Mouse (Mus musculus): ENCODE results near the gene Kansl2. TPM values are rescaled to one million over a fixed set of nuclear protein-coding genes. Genes with fewer than 3 reads are reported as not detected.
A peak's percentile ranks its signal among the peaks of the same experiment; 100 is the strongest.
"Not testable (repeated sequence)": the region's sequence is repeated elsewhere in the genome, so short reads cannot be mapped to it uniquely, and the experiment has no call there.

Kansl2 gene
- total RNA-seq, 1 experiment from 2014 or later, result 91.3 TPM

DNA sequence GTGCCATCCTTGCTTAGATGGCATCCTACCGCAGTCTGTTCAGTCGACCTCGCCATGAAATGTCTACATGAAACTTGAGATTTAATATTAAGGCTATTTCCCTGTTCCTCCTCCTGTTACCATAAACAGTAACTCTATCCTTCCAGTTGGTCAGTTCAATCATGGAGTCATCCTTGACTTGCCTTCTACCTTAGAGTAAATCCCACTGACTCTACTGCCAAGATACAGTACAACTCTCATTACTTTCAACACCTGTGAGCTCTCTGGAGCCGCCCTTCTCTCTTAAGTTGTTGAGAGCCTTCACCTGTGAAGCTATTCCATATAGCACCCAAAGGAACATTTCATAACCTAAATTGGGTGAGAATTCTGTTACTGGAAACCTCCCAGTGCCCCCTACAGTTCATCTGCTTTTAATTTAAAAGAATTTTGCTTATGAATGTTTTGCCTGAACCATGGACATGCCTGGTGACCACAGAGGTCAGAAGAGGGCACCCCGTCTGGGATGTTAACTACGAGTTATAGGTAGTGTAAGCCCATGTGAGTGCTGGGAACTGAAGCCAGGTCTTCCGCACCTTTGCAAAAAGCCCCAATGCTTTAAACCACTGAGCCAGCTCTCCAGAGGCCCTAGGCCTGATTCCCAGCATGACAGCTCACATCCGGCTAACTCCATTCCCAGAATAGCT is 2.9 kb upstream of the Kansl2 start:
- DNase-seq, result no peak

DNA sequence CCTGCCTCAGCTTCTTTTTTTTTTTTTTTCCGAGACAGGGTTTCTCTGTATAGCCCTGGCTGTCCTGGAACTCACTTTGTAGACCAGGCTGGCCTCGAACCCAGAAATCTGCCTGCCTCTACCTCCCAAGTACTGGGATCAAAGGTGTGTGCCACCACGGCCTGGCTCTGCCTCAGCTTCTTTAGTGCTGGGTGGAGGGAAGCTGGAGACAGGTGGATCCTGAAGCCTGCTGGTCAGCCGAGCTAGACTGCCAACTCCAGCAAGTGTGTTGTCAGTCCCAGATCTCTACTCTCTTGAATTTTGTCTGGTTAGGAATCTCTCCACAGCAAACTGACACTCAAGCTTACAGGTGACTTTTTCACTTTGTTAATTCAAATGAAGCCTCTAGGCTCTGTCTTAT is 1.9 kb upstream of the Kansl2 start:
- no peak for DNase-seq

DNA sequence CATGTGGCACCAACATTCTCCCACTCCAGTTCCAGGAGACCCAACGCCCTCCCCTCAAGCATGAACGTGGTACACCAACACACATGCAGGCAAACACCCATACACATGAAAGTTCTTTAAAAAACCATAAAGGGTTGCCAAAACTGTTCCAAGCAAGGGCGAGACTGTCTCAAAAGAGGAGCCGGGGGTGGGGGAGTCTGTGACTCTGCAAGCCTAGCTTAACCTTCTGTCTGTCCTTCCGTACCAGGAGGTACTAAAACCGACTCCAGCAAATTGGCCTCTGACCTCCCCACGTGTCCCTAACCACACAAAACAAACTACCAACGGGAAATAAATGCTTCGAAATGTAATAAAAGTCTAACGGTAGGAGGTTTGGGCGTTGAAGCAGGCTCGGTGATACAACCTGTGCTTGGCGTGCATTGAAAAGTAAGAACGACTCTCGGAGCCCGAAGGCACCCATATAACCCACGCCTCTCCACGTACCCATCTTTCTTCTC is 981 bp downstream of the Kansl2 start:
- DNase-seq, result no peak

DNA sequence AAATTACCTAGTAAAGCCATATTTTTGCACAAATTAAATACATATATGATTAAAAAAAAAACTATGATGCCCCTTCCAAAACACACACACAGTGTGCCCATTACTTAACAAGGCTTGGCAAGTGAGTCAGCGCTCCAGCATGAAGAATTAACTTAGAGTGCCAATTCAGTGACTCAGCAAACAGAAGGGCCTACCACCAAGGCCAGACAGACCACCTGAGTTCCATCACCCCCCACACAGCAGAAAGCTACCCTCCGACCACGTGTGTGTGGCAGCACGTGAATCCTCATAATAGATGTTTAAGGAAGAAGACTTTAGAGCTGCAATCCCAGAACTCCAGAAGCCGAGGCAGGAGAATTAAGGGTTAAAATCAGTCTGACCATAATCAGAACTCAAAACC is 1.8 kb downstream of the Kansl2 start:
- peak; percentile 38 for DNase-seq

DNA sequence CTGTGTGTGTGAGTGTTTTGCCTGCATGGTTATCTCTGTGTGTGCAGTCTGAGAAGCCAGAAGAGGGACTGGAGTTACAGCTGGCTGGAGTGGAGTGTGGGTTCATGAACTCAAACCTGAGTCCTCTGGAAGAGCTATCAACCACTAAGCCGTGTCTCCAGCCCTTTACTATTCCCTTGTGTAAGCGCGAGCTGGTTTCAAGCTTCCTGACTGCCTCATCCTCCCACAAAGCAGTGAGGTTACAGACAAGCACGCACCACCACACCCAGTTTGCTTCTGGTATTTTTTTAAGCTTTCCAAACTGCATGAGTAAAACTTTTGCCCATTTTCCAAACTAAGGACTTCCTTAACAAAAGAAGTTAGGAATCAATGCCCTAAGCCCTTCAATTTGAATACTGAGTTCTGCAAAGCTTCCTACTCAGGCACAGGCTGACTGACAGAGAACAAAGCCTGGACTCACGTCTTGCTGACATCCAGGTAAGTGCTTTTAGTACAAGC is 5.9 kb downstream of the Kansl2 start:
- no peak for DNase-seq

DNA sequence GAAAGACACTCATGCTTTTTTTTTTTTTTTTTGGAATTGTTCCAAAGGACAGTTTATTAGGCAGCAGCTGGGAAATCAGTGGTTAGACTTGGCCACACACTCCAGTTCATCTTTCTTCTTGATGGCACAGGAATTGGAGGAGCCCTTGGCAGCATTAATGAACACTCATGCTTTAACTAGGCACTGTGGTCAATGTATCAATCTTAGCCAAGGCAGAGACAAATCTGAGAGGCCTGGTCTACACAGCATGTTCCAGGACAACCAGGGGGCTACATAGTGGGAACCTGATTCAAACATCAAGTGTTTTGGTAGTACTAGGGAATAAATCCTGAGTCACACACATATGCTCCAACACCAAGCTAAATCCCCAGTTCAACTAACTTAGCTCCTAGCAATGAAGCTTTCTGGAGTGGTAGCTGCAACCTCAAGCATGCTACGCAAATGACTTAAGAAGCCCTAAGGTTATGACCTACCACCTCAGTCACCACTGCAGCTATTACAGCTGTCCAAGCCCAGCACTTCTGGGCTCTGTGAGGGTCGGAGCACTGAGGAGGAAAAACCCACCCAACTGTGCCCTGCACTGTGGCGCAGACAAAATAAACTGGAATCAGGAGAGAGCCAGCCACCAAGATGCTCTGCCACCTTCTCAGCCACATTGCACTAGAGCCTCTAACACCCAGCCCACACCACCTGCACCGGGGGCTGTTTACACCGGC is 6.8 kb downstream of the Kansl2 start:
- no peak for DNase-seq

DNA sequence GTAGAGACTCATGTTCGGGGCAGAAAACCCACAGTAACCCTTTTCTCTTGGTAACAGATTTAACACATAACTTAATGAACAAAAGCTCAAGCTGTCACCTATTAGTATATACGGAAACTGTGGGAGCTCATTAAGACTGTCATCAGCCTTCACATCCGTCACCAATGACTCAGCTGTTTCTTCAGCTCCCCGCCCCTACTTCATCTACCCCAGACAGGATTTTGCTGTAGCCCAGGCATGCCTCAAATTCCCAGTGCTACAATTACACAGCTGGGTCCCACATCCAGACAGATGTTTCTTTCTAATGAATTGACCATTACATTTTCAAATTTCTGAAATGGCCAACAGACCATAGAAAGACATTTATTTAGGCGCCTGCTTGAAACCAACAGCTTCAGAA is 8.0 kb downstream of the Kansl2 start:
- DNase-seq, result no peak

DNA sequence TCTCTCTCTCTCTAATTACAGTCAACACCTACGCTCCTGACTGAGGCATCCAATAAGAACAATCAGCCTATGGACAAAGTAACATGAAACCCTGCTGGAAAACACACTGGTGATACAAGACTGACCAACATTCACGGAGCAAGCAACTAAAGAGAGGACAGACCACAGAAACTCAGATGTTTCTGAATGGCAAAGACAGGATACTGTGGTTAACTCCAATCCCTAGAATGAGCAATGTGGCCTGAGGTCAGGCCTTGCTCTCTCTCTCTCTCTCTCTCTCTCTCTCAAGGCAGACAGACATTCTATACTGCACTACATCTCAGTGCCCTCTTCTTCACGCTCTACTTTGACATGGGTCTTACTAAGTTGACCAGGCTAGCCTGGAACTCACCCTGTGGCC is 12.8 kb downstream of the Kansl2 start:
- no peak for DNase-seq

DNA sequence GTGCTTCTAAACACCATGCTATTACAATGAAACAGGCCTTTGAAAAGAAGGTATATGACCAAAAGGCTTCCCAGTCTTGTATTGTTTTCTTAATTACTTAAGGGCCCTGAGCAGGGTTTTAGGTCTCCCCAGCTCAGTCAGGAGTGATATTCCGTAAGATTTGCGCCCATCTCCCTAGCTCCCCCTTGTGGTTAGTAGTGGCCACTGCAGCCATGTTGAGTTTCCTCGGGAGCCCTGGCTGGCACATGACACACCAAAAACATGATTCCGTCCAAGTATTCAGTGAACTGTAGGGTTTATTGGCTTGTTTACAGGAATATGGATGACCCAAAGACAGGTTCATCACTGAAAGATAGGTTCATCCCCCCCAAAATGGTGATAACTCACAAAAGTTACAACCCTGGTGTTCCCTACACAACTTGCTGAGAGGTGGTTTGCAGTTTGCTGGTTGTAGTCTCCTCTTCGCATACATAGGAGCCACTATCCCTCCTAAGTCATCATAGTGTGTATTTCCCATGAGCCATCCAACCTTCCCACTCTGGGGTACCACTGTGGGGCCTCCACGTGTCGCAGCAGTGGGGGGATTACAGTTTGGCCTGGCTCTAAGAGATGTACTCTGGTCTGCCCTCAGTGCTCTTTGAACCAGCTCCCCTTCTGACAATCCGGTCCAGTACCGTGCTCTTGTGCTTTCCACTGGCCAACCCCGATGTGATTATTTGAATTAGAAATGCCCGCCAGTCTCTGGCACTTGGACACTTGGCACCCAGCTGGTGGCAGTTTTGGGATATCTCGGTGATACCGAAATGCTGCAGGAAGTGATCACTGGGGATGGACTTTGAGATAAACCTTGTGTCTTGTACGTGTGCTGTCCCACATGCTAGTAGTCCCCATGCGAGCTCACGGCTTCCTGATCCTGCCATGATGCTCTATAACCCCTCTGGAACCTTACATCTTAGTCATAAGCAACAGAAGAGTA is 16.4 kb downstream of the Kansl2 start:
- DNase-seq, result peak; percentile 66

DNA sequence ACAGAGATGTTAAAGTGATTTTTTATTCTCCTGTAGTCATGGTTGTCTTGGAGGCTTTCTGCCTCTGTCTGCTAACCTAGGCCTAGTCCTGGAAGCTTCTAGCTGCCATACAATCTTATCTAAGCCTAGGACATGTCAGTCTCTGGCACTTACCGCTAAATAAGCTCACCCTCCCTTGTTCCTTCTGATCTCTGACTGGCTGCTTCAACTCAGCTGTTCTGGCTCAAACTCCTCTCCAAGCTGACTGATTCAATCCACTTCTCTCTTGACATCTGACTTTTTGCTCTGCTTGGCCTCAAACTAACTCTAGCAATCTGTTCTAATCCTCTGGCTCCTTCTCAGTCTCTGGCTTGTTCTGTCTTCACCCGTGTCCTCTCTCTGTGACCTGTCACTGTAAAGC is 19.2 kb downstream of the Kansl2 start:
- DNase-seq, result not testable (repeated sequence)

DNA sequence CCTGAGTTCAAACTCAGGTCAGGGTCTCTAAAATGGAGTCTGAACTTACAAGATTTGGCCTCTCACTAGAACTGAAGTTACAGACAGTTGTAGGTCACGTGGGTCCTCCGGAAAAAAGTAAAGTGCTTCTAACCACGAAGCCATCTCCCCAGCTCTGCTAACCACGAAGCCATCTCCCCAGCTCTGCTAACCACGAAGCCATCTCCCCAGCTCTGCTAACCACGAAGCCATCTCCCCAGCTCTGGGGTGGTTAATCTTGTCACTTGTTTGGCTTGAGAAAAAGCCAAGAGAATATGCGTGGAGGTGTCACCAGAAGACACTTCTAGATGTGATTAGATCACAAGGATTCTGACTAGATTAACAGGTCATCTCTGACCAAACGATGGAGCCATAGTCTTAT is 19.9 kb downstream of the Kansl2 start:
- no peak for DNase-seq

DNA sequence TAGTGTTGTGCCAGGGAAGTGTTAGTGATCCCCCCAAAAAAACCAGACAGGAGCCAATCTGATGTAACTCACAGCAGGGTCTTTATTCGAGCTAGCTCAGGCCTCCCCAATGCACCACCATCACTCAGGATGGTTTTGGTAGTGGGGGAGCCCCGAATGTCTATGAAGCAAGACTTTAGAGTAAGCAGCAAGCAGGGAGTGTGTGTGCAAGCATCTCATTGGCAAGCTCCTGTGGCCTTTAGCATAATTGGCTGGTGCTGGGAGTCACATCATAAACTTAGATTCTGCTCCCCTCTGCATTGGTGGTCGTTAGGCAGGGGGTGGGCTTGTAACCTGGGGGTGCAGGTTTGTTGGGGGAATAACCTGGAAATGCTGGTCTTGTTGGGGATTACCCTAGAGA is 20.4 kb downstream of the Kansl2 start:
- not testable (repeated sequence) for DNase-seq

DNA sequence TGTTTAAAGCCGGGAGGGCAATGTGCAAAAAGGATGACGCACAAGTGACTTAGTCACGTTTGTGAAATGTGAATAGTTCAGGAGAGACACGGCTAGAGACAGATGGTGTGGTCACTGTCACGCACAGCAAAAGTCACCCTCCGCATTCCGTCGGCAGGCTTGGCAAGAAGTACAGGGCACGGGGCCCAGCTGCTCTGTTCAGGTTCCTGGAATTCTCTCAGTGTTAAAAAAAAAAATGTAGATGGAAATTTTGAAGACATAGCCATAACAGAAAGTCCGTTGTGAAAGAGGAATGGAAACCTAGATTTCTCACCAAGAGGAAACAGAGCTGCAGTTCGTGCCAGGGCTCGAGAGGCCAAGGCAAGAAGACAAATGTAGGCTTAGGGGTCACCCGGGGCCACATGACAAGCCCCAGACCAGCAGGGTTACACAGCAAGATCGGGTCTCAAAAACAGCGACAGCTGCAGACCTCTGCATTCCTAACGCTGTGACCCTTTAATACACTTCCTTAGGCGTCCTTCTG is 21.2 kb downstream of the Kansl2 start:
- peak; percentile 56 for DNase-seq

DNA sequence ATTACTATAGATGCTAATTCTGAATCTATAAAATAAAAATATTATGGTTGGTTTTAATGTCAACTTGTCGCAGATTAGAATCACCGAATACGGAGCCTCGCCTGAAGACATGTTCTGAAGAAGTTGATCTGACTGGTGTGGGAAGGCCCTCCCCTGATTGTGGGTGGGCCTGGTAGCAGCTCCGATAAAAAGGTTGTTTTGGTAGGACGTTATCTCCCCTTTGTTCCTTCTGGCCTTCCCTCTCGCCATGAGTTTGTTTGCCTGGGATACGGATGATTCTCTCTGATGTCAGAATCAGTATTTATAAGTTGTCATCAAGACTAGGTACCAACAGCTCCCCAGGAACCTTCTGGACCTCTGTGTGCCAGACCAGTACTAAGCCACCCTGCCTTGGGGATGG is 21.8 kb downstream of the Kansl2 start:
- DNase-seq, result no peak

DNA sequence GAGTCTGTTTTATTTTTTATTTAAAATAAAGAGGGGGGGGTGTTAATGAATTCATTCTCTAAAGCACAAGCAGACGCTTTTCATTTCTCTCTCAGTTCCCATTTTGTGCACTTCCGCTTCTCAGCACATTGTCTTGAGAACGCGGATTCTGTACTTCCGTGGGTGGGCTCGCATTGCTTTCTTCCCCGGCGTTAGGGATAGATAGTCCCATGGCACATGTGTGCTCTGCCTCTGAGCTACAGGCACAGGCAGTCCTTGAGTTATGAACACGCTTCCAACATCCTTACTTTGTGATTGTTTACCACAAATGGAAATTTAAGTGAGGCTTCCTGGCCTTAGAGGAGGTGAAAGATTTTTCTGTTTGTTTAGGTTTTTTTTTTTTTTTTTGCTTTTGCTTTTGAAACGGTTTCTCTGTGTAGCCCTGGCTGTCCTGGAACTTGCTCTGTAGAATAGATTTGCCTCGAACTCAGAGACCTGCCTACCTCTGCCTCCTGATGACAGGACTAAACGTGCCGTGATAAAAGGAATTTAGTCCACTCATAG is 22.6 kb downstream of the Kansl2 start:
- DNase-seq, result no peak

DNA sequence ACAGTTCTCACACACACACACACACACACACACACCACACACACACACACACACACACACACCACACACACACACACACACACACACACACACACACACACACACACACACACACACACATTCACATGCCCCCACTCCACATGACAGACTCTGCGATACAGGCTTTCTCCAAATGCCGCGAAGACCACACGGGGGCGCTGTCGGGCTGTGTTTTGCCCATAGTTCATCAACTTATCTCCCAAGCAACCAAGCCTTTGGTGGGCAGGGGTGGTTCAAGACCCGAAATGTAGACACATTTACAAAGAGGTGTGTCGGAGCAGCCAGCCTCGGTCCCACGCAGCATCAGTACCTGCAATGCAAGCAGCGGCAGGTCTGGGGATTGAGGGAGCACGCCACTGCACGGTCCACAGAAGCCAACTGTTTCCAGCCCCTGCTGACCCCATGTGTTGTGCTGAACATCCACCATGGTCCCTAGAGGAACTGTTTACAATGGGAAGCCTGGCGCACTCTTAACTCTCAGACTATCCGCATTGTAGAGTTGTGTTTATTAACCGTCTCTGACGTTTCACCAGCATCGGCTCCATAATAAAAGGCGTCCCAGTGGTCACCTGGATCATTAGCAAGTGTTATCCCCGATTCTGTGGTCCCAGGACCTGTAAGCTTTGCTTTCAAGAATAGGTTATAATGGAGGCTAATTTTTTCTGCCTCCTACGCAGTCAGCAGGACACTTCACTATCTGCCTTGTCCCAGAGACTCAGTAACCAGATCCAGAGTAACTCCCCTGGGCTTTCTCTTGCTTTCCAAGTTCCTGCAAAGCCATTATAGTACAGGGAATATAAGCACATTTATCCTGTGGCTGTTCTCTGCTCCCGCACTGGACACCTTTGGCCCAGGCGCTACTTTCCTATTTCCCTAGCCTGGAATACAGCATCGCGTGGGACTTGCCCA is 23.4 kb downstream of the Kansl2 start:
- peak; percentile 78 for DNase-seq

DNA sequence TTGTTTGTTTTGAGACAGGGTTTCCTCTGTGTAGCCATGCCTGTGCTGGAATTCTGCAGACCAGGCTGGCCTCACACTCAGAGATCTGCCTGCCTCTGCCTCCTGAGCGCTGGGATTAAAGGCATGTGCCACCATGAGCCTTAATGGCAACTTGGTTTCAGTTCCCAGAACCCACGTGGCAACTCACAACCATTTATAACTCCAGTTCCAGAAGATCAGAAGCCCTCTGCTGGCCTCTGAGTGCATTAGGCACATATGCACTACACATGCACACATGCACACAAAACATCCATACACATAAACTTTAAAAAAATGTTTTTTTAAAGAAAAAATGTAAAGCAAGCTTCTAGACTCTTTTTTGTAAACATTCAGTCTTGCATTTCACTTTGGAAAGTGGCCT is 24.7 kb downstream of the Kansl2 start:
- no peak for DNase-seq

DNA sequence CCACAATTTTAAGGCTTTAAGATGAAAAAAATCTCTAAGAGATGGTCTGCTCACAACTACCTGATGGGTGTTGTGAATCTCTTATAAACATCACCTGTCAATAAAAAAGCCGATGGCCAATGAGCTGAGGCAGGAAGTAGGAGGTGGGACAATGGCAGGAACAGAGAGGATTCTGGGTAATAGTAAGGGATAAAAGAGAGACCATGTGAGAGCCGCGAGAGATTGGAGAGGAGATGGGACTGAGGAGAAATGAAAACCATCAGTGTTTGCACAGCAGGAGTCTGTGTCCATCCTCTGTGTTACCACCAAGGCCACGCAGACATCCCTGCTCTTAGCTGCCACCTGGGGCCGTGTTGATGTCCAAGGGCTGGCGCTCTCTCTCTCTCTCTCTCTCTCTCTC is 26.7 kb downstream of the Kansl2 start:
- no peak for DNase-seq

DNA sequence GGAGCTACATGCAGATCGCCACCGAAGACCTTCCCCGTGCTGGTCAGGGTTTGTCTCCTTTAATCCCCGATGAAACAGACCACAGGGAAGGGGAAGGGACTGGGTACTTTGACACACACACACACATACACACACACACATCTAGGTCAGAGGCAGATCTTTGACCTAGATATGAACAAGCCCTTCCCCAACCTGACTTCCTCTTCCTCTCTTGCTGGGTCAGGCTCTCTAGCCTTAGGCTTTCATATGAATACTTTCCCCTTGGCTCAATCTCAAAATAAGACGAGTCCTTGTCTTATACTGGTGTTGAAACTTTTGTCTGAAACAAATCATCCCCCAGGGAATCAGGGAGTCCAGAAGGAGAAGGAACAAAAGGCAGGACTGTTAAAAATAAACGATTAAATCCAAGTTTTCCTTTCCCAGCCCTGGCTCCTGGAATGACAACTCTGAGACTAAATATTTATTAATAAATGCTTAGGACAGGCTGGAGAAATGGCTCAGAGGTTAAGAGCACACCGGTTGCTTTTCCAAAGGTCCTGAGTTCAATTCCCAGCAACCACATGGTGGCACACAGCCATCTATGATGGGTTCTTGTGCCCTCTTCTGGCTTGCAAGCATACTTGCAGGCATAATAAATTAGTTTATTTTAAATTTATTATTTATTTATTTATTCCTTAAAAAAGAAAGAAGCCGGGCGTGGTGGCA is 27.7 kb downstream of the Kansl2 start:
- DNase-seq, result no peak

DNA sequence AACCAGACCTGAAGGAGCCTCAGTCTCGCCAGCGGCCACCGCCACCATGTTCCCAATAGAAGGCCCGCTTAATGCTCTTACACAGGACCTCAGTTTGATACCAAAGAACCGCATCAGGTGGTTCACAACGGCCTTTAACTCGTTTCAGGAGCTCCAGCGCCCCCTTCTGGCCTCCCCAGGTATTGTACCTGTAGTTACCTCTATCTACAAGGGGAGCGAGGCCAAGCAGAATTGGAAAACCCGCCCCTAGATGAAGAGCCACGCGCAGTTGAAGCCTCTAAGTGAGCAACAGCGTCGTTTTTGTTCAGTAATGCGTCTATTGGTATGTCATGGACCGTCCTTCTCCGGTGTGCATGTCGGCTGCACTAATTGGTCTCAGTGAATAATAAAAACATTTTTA is 29.6 kb downstream of the Kansl2 start:
- DNase-seq, result peak; percentile 68

Measured in adrenal gland, postnatal 25 days (tissue).